Mouse (Mus musculus): ENCODE measurements around the gene Vps52. TPM values are rescaled to one million over a fixed set of nuclear protein-coding genes. Genes with fewer than 3 reads are reported as not detected.
"Not testable (repeated sequence)": the region's sequence is repeated elsewhere in the genome, so short reads cannot be mapped to it uniquely, and the experiment has no call there.

Vps52 gene
- polyA plus RNA-seq, 1 experiment from 2014 or later: 66.4 TPM

- H3K27me3 ChIP-seq: peaks cover 50% of the 10 kb centered on the region
- H3K9ac ChIP-seq (replicated peaks): no peak overlapping the region; the same call in 1 of the 2 replicates
- WGBS: 79% methylated on average over 19 of the region's 19 CpGs
- peak; percentile 9; the same call in 1 of the 2 replicates for ATAC-seq
- H3K27ac ChIP-seq: no peak overlapping the region
- H3K9me3 ChIP-seq: no peaks in the 10 kb centered on the region
- peak overlapping the region; percentile 59 for H3K4me2 ChIP-seq (replicated peaks)
- peaks cover 24% of the 10 kb centered on the region for H3K4me1 ChIP-seq (replicated peaks)
- peak overlapping the region; percentile 49; the same call in 1 of the 2 replicates for H3K4me3 ChIP-seq (replicated peaks)
- H3K36me3 ChIP-seq: no peaks in the 10 kb centered on the region
Observed at GRCm38 (mm10) chr17:33980181-33981035, 24.8 kb downstream of the Vps52 start.

GRCm38 (mm10) chr17:33981192-33981909 is 25.7 kb downstream of the Vps52 start:
- Histone ChIP-seq H3K27ac (peak overlapping the region; percentile 90), H3K27me3 (peaks cover 42% of the 10 kb centered on the region), H3K4me2 (replicated peaks) (peak overlapping the region; percentile 59), H3K4me1 (replicated peaks) (peaks cover 24% of the 10 kb centered on the region), H3K9ac (replicated peaks) (peak overlapping the region; percentile 63), H3K4me3 (replicated peaks) (peak overlapping the region; percentile 49)
- H3K9me3 ChIP-seq, H3K36me3 ChIP-seq: not testable (repeated sequence)
- peak; percentile 97 for ATAC-seq
- under 1% methylated on average over 27 of the region's 27 CpGs for WGBS

- peak overlapping the region; percentile 59 for H3K4me2 ChIP-seq (replicated peaks)
- not testable (repeated sequence) for H3K36me3 ChIP-seq; H3K9me3 ChIP-seq; H3K9ac ChIP-seq (replicated peaks); ATAC-seq
- H3K27ac ChIP-seq: 0 out of 2 replicates have a peak overlapping the region, but pooled peaks have one; percentile 90
- H3K27me3 ChIP-seq: peaks cover 36% of the 10 kb centered on the region
- peaks cover 24% of the 10 kb centered on the region for H3K4me1 ChIP-seq (replicated peaks)
- H3K4me3 ChIP-seq (replicated peaks): peak overlapping the region; percentile 49
- 15% methylated on average over 8 of the region's 8 CpGs for WGBS
Observed at GRCm38 (mm10) chr17:33982136-33982535, 26.5 kb downstream of the Vps52 start.

GRCm38 (mm10) chr17:33991788-33992664 is 36.4 kb downstream of the Vps52 start:
- ATAC-seq: peak; percentile 55; the same call in 1 of the 2 replicates
- no peak overlapping the region for H3K9ac ChIP-seq (replicated peaks)

GRCm38 (mm10) chr17:33994959-33995358 is 39.3 kb downstream of the Vps52 start:
- H3K9me3 ChIP-seq: no peaks in the 10 kb centered on the region
- no peak overlapping the region for H3K9ac ChIP-seq (replicated peaks)
- peaks cover 15% of the 10 kb centered on the region for H3K27me3 ChIP-seq
- no peak overlapping the region for H3K4me2 ChIP-seq (replicated peaks)
- 92% methylated on average over 8 of the region's 8 CpGs for WGBS
- H3K4me1 ChIP-seq (replicated peaks): peaks cover 6% of the 10 kb centered on the region
- no peak overlapping the region for H3K27ac ChIP-seq
- no peak for ATAC-seq
- H3K36me3 ChIP-seq: no peaks in the 10 kb centered on the region
- H3K4me3 ChIP-seq (replicated peaks): no peak overlapping the region

More at GRCm38 (mm10) chr17:33991788-33992664, 36.4 kb downstream of the Vps52 start:
- no peak overlapping the region for H3K4me2 ChIP-seq (replicated peaks)
- H3K4me1 ChIP-seq (replicated peaks): no peaks in the 10 kb centered on the region
- no peak overlapping the region for H3K27ac ChIP-seq
- no peak overlapping the region for H3K4me3 ChIP-seq (replicated peaks)
- no peaks in the 10 kb centered on the region for H3K36me3 ChIP-seq
- no peaks in the 10 kb centered on the region for H3K9me3 ChIP-seq
- 0 out of 2 replicates have a peak, but pooled peaks cover 3% of the 10 kb centered on the region for H3K27me3 ChIP-seq
- WGBS: 33% methylated on average over 10 of the region's 10 CpGs

- Histone ChIP-seq H3K36me3 (no peaks in the 10 kb centered on the region), H3K27ac (no peak overlapping the region), H3K4me2 (replicated peaks) (no peak overlapping the region), H3K9ac (replicated peaks) (no peak overlapping the region), H3K27me3 (peaks cover 22% of the 10 kb centered on the region), H3K4me3 (replicated peaks) (no peak overlapping the region), H3K9me3 (no peaks in the 10 kb centered on the region), H3K4me1 (replicated peaks) (peaks cover 12% of the 10 kb centered on the region)
- 78% methylated on average over 3 of the region's 3 CpGs for WGBS
- ATAC-seq: no peak
Observed at GRCm38 (mm10) chr17:33995651-33996050, 40.0 kb downstream of the Vps52 start.

- Histone ChIP-seq H3K27me3 (peaks cover 35% of the 10 kb centered on the region), H3K4me1 (replicated peaks) (peaks cover 12% of the 10 kb centered on the region)
- H3K4me2 ChIP-seq (replicated peaks); H3K4me3 ChIP-seq (replicated peaks); H3K27ac ChIP-seq; H3K36me3 ChIP-seq; ATAC-seq; H3K9ac ChIP-seq (replicated peaks); H3K9me3 ChIP-seq: not testable (repeated sequence)
- WGBS: 90% methylated on average over 2 of the region's 2 CpGs
Observed at GRCm38 (mm10) chr17:33997025-33997424, 41.4 kb downstream of the Vps52 start.

GRCm38 (mm10) chr17:33998697-33999096 is 43.1 kb downstream of the Vps52 start:
- ATAC-seq; H3K9me3 ChIP-seq; H3K36me3 ChIP-seq; H3K4me3 ChIP-seq (replicated peaks); H3K4me2 ChIP-seq (replicated peaks); H3K9ac ChIP-seq (replicated peaks); H3K27ac ChIP-seq: not testable (repeated sequence)
- Histone ChIP-seq H3K27me3 (peaks cover 39% of the 10 kb centered on the region), H3K4me1 (replicated peaks) (peaks cover 12% of the 10 kb centered on the region)
- WGBS: 57% methylated on average over 5 of the region's 5 CpGs

- peak overlapping the region; percentile 50 for H3K4me3 ChIP-seq (replicated peaks)
- ATAC-seq: peak; percentile 56
- H3K4me1 ChIP-seq (replicated peaks): peaks cover 12% of the 10 kb centered on the region
- no peaks in the 10 kb centered on the region for H3K9me3 ChIP-seq
- peak overlapping the region; percentile 62 for H3K9ac ChIP-seq (replicated peaks)
- 2% methylated on average over 87 of the region's 87 CpGs for WGBS
- H3K27ac ChIP-seq: no peak overlapping the region
- peak overlapping the region; percentile 85 for H3K4me2 ChIP-seq (replicated peaks)
- peaks cover 39% of the 10 kb centered on the region for H3K27me3 ChIP-seq
- H3K36me3 ChIP-seq: no peaks in the 10 kb centered on the region
Observed at GRCm38 (mm10) chr17:33999341-34000149, 43.9 kb downstream of the Vps52 start.

- H3K4me2 ChIP-seq (replicated peaks): peak within 1 kb of the TSS; percentile 85
- ATAC-seq: peak; percentile 81
- no peak within 1 kb of the TSS for H3K27ac ChIP-seq
- H3K9me3 ChIP-seq: no peaks in the 10 kb centered on the region
- under 1% methylated on average over 30 of the region's 30 CpGs for WGBS
- H3K36me3 ChIP-seq: no peaks in the 10 kb centered on the region
- peak within 1 kb of the TSS; percentile 50 for H3K4me3 ChIP-seq (replicated peaks)
- peaks cover 12% of the 10 kb centered on the region for H3K4me1 ChIP-seq (replicated peaks)
- H3K27me3 ChIP-seq: peaks cover 39% of the 10 kb centered on the region
- peak within 1 kb of the TSS; percentile 62 for H3K9ac ChIP-seq (replicated peaks)
Observed at GRCm38 (mm10) chr17:34000150-34000537, 44.5 kb downstream of the Vps52 start, which contains the start of gene H2-K1. Gene H2-K1, minus strand, starts transcription at chr17:34000347.

- peaks cover 39% of the 10 kb centered on the region for H3K27me3 ChIP-seq
- not testable (repeated sequence) for H3K9me3 ChIP-seq; ATAC-seq; H3K36me3 ChIP-seq; H3K27ac ChIP-seq; H3K9ac ChIP-seq (replicated peaks); H3K4me2 ChIP-seq (replicated peaks)
- H3K4me3 ChIP-seq (replicated peaks): peak overlapping the region; percentile 50
- 61% methylated on average over 2 of the region's 2 CpGs for WGBS
- peaks cover 12% of the 10 kb centered on the region for H3K4me1 ChIP-seq (replicated peaks)
Observed at GRCm38 (mm10) chr17:34000796-34001195, 45.2 kb downstream of the Vps52 start.
